Mouse (Mus musculus): ENCODE results near the gene Chst8. TPM values are rescaled to one million over a fixed set of nuclear protein-coding genes. Genes with fewer than 3 reads are reported as not detected.

The Chst8 gene
- polyA plus RNA-seq, 1 experiment from 2014 or later: 10.1 TPM

DNA sequence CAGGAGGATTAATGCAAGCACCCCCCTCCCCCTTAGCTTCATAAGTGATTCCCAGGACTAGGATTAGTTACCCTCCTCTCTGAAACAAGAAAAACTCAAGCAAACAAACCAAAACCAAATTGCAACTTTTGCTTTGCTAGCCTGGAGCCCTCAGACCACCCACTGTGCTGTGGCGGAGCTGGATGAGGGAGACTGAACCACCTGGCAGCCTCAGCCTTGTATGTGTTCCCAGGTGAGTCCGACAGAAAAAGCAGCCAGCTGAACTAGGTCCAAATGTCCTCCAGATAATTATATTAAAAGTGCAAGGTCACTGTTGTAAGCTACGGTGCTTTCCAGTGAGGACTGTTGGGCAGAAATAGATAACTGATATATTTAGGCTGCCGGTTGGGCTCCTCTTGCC is 25.7 kb upstream of the Chst8 start:
- no peaks in the 10 kb centered on the region for H3K4me1 ChIP-seq (ENCODE audit: control insufficient read depth, insufficient read depth, low read length)
- H3K9ac ChIP-seq (ENCODE audit: low read length): no peak overlapping the region
- H3K9me3 ChIP-seq (ENCODE audit: control insufficient read depth, low read length): no peaks in the 10 kb centered on the region
- no peak for ATAC-seq (ENCODE audit: low FRiP score)
- H3K4me2 ChIP-seq: no peak overlapping the region
- no peak overlapping the region for H3K27ac ChIP-seq (ENCODE audit: low read depth, low read length)
- WGBS: 91% methylated on average over 4 of the region's 4 CpGs
- H3K4me3 ChIP-seq (ENCODE audit: low read depth, low read length): no peak overlapping the region
- no peaks in the 10 kb centered on the region for H3K27me3 ChIP-seq (ENCODE audit: control insufficient read depth, insufficient read depth, low read length)
- DNase-seq (ENCODE audit: low spot score, missing footprints): no peak
- no peaks in the 10 kb centered on the region for H3K36me3 ChIP-seq (ENCODE audit: control insufficient read depth, insufficient read depth, low read length)

DNA sequence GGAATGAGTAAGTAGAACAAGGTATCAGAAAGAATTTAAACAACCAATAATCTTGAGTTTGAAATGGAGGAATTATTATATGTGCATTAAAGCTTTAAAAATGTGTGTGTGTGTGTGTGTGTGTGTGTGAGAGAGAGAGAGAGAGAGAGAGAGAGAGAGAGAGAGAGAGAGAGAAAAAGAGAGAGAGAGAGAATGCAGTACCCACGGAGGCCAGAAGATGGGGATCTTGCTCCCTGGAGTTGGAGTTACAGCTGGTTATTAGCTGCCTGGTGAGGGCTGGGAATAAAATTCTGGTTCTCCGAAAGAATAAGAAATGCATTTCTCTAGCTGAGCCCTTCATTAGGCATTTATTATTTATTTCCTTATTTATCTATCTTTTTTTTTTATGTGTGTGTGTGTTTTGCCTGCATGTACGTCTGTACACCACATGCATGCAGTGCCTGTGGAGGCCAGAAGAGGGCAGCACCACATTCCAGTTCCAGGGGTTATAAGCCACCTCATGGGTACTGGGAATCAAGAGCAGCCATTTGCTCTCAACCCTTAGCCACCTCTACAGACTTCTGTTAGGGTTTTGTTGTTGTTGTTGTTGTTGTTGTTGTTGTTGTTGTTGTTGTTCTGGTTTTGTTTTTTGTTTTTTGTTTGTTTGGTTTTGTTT is 13.9 kb upstream of the Chst8 start:
- H3K9ac ChIP-seq (ENCODE audit: low read length): no peak overlapping the region
- H3K9me3 ChIP-seq (ENCODE audit: control insufficient read depth, low read length): no peaks in the 10 kb centered on the region
- WGBS: 40% methylated on average over 3 of the region's 3 CpGs
- ATAC-seq (ENCODE audit: low FRiP score) (no peak), DNase-seq (ENCODE audit: low spot score, missing footprints) (no peak)
- no peak overlapping the region for H3K27ac ChIP-seq (ENCODE audit: low read depth, low read length)
- H3K36me3 ChIP-seq (ENCODE audit: control insufficient read depth, insufficient read depth, low read length): no peaks in the 10 kb centered on the region
- no peaks in the 10 kb centered on the region for H3K27me3 ChIP-seq (ENCODE audit: control insufficient read depth, insufficient read depth, low read length)
- no peaks in the 10 kb centered on the region for H3K4me1 ChIP-seq (ENCODE audit: control insufficient read depth, insufficient read depth, low read length)
- no peak overlapping the region for H3K4me2 ChIP-seq
- no peak overlapping the region for H3K4me3 ChIP-seq (ENCODE audit: low read depth, low read length)

DNA sequence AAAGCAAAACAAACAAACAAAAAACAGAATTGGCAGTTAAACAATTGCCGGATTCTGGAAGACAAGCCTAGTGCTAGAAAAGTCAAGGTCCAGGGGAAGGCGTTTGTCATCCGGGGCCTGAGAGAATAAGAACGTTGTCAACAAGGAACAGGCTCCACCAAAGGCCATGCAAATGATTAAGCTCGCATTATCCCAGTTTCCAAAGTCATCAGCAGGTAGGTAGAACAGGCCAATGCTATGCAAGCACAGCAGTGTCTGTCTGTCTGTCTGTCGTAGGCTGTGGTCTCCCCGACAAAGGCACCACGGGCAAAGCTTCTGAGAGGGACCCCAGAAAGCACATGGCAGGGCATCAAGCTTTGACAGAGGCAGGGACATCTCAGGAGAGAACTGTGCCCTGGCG is 9.1 kb upstream of the Chst8 start:
- WGBS: 90% methylated on average over 9 of the region's 9 CpGs
- Histone ChIP-seq H3K27me3 (ENCODE audit: control insufficient read depth, insufficient read depth, low read length) (no peaks in the 10 kb centered on the region), H3K4me1 (ENCODE audit: control insufficient read depth, insufficient read depth, low read length) (no peaks in the 10 kb centered on the region), H3K9me3 (ENCODE audit: control insufficient read depth, low read length) (no peaks in the 10 kb centered on the region), H3K27ac (ENCODE audit: low read depth, low read length) (no peak overlapping the region), H3K9ac (ENCODE audit: low read length) (no peak overlapping the region), H3K4me2 (no peak overlapping the region), H3K4me3 (ENCODE audit: low read depth, low read length) (no peak overlapping the region), H3K36me3 (ENCODE audit: control insufficient read depth, insufficient read depth, low read length) (no peaks in the 10 kb centered on the region)
- DNase-seq (ENCODE audit: low spot score, missing footprints): peak; percentile 56
- ATAC-seq (ENCODE audit: low FRiP score): no peak

DNA sequence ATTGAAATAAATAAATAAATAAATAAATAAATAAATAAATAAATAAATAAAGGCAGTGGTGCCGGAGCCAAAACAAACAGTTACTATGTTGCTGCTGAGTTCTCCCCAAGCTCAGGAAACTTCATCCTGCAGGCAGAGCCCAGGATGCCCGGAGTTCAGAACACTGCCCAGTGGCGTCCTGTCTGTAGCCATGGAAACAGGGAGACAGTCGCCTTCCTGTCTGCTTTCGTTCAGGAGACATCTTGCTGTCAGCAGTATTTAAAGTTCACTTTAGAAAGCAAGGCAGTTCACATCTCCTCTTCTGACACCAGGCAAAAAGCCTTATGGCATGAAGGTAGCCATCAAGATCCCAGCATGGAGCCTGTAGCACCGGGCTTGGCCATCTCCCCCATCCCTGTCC is 8.0 kb upstream of the Chst8 start:
- no peak overlapping the region for H3K27ac ChIP-seq (ENCODE audit: low read depth, low read length)
- ATAC-seq (ENCODE audit: low FRiP score) (no peak), DNase-seq (ENCODE audit: low spot score, missing footprints) (no peak)
- no peaks in the 10 kb centered on the region for H3K36me3 ChIP-seq (ENCODE audit: control insufficient read depth, insufficient read depth, low read length)
- H3K27me3 ChIP-seq (ENCODE audit: control insufficient read depth, insufficient read depth, low read length): no peaks in the 10 kb centered on the region
- 30% methylated on average over 6 of the region's 6 CpGs for WGBS
- H3K4me3 ChIP-seq (ENCODE audit: low read depth, low read length): no peak overlapping the region
- H3K4me2 ChIP-seq: no peak overlapping the region
- H3K9me3 ChIP-seq (ENCODE audit: control insufficient read depth, low read length): no peaks in the 10 kb centered on the region
- H3K4me1 ChIP-seq (ENCODE audit: control insufficient read depth, insufficient read depth, low read length): no peaks in the 10 kb centered on the region
- H3K9ac ChIP-seq (ENCODE audit: low read length): no peak overlapping the region

GRCm38 (mm10) chr7:34819796-34820195 is 7.3 kb upstream of the Chst8 start:
- Histone ChIP-seq H3K4me2 (no peak overlapping the region), H3K9ac (ENCODE audit: low read length) (no peak overlapping the region), H3K36me3 (ENCODE audit: control insufficient read depth, insufficient read depth, low read length) (no peaks in the 10 kb centered on the region), H3K27ac (ENCODE audit: low read depth, low read length) (no peak overlapping the region), H3K4me1 (ENCODE audit: control insufficient read depth, insufficient read depth, low read length) (no peaks in the 10 kb centered on the region), H3K4me3 (ENCODE audit: low read depth, low read length) (no peak overlapping the region), H3K27me3 (ENCODE audit: control insufficient read depth, insufficient read depth, low read length) (no peaks in the 10 kb centered on the region), H3K9me3 (ENCODE audit: control insufficient read depth, low read length) (no peaks in the 10 kb centered on the region)
- ATAC-seq (ENCODE audit: low FRiP score) (no peak), DNase-seq (ENCODE audit: low spot score, missing footprints) (no peak)
- WGBS: 87% methylated on average over 18 of the region's 18 CpGs

DNA sequence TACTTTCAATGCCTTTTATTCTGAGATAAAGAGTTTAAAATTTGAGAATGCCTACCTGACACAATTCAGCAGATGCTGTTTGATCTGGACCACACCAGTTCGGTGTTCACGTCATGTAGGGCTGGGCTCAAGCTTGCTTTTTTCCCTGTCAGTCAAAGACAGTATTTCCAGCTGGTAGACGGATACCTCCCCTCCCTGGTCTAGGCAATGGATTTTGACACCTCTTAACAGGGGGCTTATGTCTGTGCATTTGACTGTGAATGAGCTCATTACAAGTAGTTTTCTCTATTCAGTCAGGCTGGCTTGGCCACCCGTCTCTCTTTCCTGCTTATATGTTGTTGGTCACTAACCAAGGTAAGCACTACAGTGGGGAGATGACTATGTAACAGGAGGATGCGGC is 6.1 kb upstream of the Chst8 start:
- DNase-seq (ENCODE audit: low spot score, missing footprints) (no peak), ATAC-seq (ENCODE audit: low FRiP score) (no peak)
- no peaks in the 10 kb centered on the region for H3K4me1 ChIP-seq (ENCODE audit: control insufficient read depth, insufficient read depth, low read length)
- H3K9me3 ChIP-seq (ENCODE audit: control insufficient read depth, low read length): no peaks in the 10 kb centered on the region
- no peak overlapping the region for H3K4me3 ChIP-seq (ENCODE audit: low read depth, low read length)
- H3K4me2 ChIP-seq: no peak overlapping the region
- 75% methylated on average over 5 of the region's 5 CpGs for WGBS
- no peak overlapping the region for H3K27ac ChIP-seq (ENCODE audit: low read depth, low read length)
- H3K27me3 ChIP-seq (ENCODE audit: control insufficient read depth, insufficient read depth, low read length): peaks cover 5% of the 10 kb centered on the region
- no peak overlapping the region for H3K9ac ChIP-seq (ENCODE audit: low read length)
- H3K36me3 ChIP-seq (ENCODE audit: control insufficient read depth, insufficient read depth, low read length): no peaks in the 10 kb centered on the region

DNA sequence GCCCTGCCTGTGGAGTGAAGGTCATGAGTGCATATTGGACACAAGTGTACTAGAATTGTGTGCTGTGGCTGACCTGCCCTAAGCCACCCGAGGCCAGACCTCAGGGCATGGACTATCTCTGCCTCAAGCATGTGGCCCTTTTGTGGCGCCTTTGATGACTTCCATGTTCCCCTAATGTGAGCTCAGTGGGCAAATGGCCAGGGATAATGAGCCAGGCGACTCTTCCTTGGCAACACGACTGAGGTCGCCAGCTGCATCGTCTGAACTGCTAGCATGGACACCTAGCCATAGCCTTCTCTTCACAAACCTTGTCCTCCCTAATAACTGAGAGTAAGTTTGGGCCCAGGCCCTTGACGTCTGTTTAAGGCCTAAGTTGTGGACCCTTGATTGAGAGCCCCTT is 4.5 kb upstream of the Chst8 start:
- Histone ChIP-seq H3K9ac (ENCODE audit: low read length) (no peak overlapping the region), H3K27me3 (ENCODE audit: control insufficient read depth, insufficient read depth, low read length) (peaks cover 20% of the 10 kb centered on the region), H3K27ac (ENCODE audit: low read depth, low read length) (no peak overlapping the region), H3K36me3 (ENCODE audit: control insufficient read depth, insufficient read depth, low read length) (no peaks in the 10 kb centered on the region), H3K4me2 (no peak overlapping the region), H3K4me1 (ENCODE audit: control insufficient read depth, insufficient read depth, low read length) (peaks cover 5% of the 10 kb centered on the region), H3K9me3 (ENCODE audit: control insufficient read depth, low read length) (no peaks in the 10 kb centered on the region), H3K4me3 (ENCODE audit: low read depth, low read length) (no peak overlapping the region)
- ATAC-seq (ENCODE audit: low FRiP score) (no peak), DNase-seq (ENCODE audit: low spot score, missing footprints) (no peak)
- 81% methylated on average over 7 of the region's 7 CpGs for WGBS

GRCm38 (mm10) chr7:34814801-34815200 is 2.3 kb upstream of the Chst8 start:
- Histone ChIP-seq H3K36me3 (ENCODE audit: control insufficient read depth, insufficient read depth, low read length) (no peaks in the 10 kb centered on the region), H3K4me3 (ENCODE audit: low read depth, low read length) (no peak overlapping the region), H3K9me3 (ENCODE audit: control insufficient read depth, low read length) (no peaks in the 10 kb centered on the region), H3K27ac (ENCODE audit: low read depth, low read length) (no peak overlapping the region), H3K4me2 (no peak overlapping the region), H3K4me1 (ENCODE audit: control insufficient read depth, insufficient read depth, low read length) (peaks cover 14% of the 10 kb centered on the region), H3K9ac (ENCODE audit: low read length) (no peak overlapping the region), H3K27me3 (ENCODE audit: control insufficient read depth, insufficient read depth, low read length) (peaks cover 42% of the 10 kb centered on the region)
- 73% methylated on average over 3 of the region's 3 CpGs for WGBS
- peak; percentile 69 for DNase-seq (ENCODE audit: low spot score, missing footprints)
- ATAC-seq (ENCODE audit: low FRiP score): no peak

GRCm38 (mm10) chr7:34811531-34812526 is 682 bp downstream of the Chst8 start:
- Histone ChIP-seq H3K27ac (ENCODE audit: low read depth, low read length) (no peak overlapping the region), H3K9me3 (ENCODE audit: control insufficient read depth, low read length) (no peaks in the 10 kb centered on the region), H3K4me1 (ENCODE audit: control insufficient read depth, insufficient read depth, low read length) (peaks cover 14% of the 10 kb centered on the region), H3K36me3 (ENCODE audit: control insufficient read depth, insufficient read depth, low read length) (no peaks in the 10 kb centered on the region), H3K9ac (ENCODE audit: low read length) (peak overlapping the region; percentile 70), H3K27me3 (ENCODE audit: control insufficient read depth, insufficient read depth, low read length) (peaks cover 49% of the 10 kb centered on the region), H3K4me3 (ENCODE audit: low read depth, low read length) (peak overlapping the region; percentile 54), H3K4me2 (peak overlapping the region; percentile 85)
- 1% methylated on average over 66 of the region's 66 CpGs for WGBS
- ATAC-seq (ENCODE audit: low FRiP score) (peak; percentile 12; the same call in 1 of the 2 replicates), DNase-seq (ENCODE audit: low spot score, missing footprints) (peak; percentile 96)

Data from midbrain, embryonic 11.5 days (tissue).